Mouse (Mus musculus): Measurements from ENCODE around the gene Sptbn4. TPM values are rescaled to one million over a fixed set of nuclear protein-coding genes. Genes with fewer than 3 reads are reported as not detected.
A peak's percentile ranks its signal among the peaks of the same experiment; 100 is the strongest.

Gene Sptbn4
- polyA plus RNA-seq, 1 experiment from 2014 or later, result 1.2 TPM

DNA sequence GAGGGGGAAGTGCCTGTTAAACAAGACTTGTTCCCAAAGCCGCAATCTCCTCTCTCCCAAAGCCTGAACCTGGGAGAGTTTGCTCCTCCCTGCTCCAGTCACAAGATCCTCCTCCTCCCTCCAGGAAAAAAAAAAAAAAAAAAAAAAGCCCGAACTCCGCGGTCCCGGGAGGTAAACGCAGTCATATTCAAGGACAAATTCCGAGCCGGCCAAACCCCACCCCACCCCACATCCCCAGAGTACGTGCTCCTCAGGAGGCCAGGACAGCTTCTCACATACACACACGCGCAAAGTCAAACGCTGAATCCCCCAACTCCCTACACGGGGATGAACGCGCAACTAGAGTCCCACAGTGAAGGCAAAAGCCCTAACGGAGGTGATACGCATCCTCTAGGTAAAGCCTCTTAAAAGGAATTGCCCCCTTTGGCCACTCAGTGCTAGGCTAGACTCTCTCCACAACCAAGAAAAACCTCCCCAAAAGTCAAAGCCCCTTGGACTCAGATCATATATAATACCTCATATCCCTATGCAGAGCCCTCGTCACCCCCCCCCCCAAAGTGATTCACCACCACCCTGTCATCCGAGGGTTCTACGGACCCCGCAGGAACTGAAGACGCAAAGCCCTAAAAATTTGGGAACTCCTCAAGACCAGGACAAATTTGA lies 51.8 kb downstream of the Sptbn4 start:
- peaks cover 10% of the 10 kb centered on the region for H3K4me1 ChIP-seq
- H3K9ac ChIP-seq, result peak overlapping the region; percentile 54; the same call in 1 of the 2 replicates
- H3K9me3 ChIP-seq, result no peaks in the 10 kb centered on the region
- WGBS, result 1% methylated on average over 22 of the region's 22 CpGs
- peaks cover 83% of the 10 kb centered on the region for H3K27me3 ChIP-seq (replicated peaks)
- peak overlapping the region; percentile 48 for H3K4me3 ChIP-seq
- H3K27ac ChIP-seq, result no peak overlapping the region
- H3K36me3 ChIP-seq, result no peaks in the 10 kb centered on the region
- H3K4me2 ChIP-seq (replicated peaks), result peak overlapping the region; percentile 85
- no peak for ATAC-seq (ENCODE audit: low FRiP score, low read depth)

DNA sequence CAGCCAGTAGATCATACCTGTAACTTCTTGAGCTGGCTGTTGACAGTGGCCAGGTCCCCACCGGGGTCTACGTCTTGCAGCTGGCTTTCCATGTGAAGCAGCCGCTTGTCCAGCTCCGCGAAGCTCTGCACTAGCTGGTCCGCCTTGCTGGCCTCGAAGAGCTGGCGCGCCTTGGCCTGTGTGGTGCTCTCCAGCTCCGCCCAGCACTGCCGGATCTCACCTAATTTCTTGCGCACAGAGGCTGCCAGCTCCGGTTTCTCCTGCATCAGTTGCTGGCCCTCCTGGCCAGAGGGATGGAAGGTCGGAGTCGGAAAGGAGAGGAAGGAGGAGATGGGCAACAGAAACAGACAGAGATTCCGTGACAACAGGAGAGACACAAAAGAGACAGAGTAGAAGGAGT lies 56.1 kb downstream of the Sptbn4 start:
- no peak overlapping the region for H3K4me3 ChIP-seq
- H3K36me3 ChIP-seq, result no peaks in the 10 kb centered on the region
- H3K4me1 ChIP-seq, result peaks cover 5% of the 10 kb centered on the region
- H3K27ac ChIP-seq, result no peak overlapping the region
- H3K27me3 ChIP-seq (replicated peaks), result peaks cover 53% of the 10 kb centered on the region
- no peak for ATAC-seq (ENCODE audit: low FRiP score, low read depth)
- H3K9me3 ChIP-seq, result no peaks in the 10 kb centered on the region
- 37% methylated on average over 16 of the region's 16 CpGs for WGBS
- no peak overlapping the region for H3K9ac ChIP-seq
- H3K4me2 ChIP-seq (replicated peaks), result no peak overlapping the region

DNA sequence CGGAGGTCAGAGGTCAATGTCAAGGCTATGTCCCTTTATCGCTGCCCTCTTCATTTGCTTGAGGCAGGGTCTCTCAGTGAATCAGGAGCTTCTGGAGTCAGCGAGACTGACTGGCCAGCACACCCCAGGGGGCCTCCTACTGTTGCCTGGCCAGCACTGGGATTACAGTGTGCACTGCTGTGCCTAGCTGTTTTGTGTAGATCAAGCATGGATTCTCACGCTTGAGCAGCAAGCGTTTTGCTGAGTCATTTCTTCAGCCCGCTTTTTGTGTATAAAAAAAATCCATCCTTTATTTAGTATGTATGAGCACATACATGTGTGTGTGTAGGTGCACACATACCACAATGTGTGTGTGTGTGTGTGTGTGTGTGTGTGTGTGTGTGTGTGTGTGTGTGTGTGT lies 58.3 kb downstream of the Sptbn4 start:
- 74% methylated on average over 6 of the region's 6 CpGs for WGBS
- no peak overlapping the region for H3K4me2 ChIP-seq (replicated peaks)
- H3K4me3 ChIP-seq, result no peak overlapping the region
- H3K9ac ChIP-seq, result no peak overlapping the region
- H3K36me3 ChIP-seq, result no peaks in the 10 kb centered on the region
- H3K27me3 ChIP-seq (replicated peaks), result peaks cover 31% of the 10 kb centered on the region
- no peak for ATAC-seq (ENCODE audit: low FRiP score, low read depth)
- H3K4me1 ChIP-seq, result no peaks in the 10 kb centered on the region
- H3K27ac ChIP-seq, result no peak overlapping the region
- no peaks in the 10 kb centered on the region for H3K9me3 ChIP-seq

DNA sequence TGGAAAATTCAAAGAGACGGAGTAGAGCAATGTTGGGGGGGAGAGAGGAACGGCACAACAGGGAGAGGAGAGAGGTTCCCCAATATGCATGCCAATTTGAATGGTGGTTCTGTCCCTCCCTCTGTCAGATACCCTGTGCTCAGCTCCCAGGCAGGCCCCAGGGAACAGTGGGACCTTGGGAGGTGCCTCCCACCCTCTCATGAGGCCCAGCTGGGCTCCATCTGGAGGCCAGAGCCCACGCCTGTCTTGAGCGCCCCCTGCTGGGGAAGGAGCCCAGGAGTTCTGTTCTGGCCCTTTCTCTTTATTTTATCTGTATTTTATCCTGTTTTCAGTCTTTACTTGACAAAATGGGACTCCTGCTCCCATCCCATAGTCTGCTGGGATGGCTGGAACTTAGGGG lies 62.8 kb downstream of the Sptbn4 start:
- Histone ChIP-seq H3K36me3 (no peaks in the 10 kb centered on the region), H3K27ac (no peak overlapping the region), H3K4me1 (no peaks in the 10 kb centered on the region), H3K4me2 (replicated peaks) (no peak overlapping the region), H3K27me3 (replicated peaks) (no peaks in the 10 kb centered on the region; the same call in 1 of the 2 replicates), H3K9ac (no peak overlapping the region), H3K9me3 (no peaks in the 10 kb centered on the region), H3K4me3 (no peak overlapping the region)
- 0 out of 2 replicates have a peak, but pooled peaks have one; percentile 53 for ATAC-seq (ENCODE audit: low FRiP score, low read depth)
- 29% methylated on average over 4 of the region's 4 CpGs for WGBS

DNA sequence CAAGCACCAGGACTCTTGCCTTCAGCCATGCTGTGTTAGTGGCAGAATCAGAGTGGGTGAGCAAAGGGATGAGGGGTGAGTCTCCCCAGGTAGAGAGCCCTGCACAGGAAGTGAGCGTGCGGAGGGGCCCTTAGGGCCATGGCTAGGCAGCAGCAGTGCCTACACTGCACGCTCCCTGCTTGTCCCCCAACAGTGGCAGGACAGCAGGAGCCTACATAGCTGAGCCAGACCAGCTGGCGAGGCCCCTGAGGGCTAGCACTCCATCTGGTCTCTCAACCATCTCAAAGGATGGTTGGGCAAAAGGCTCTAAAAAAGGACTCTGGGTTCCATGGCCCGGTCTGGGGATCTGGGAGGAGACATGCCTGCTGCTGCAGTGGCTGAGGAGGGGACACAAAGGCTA lies 63.4 kb downstream of the Sptbn4 start:
- Histone ChIP-seq H3K27ac (no peak overlapping the region), H3K36me3 (no peaks in the 10 kb centered on the region), H3K4me3 (no peak overlapping the region), H3K4me1 (no peaks in the 10 kb centered on the region), H3K4me2 (replicated peaks) (no peak overlapping the region), H3K9me3 (no peaks in the 10 kb centered on the region), H3K27me3 (replicated peaks) (peaks cover 5% of the 10 kb centered on the region), H3K9ac (no peak overlapping the region)
- no peak for ATAC-seq (ENCODE audit: low FRiP score, low read depth)
- WGBS, result 62% methylated on average over 5 of the region's 5 CpGs

DNA sequence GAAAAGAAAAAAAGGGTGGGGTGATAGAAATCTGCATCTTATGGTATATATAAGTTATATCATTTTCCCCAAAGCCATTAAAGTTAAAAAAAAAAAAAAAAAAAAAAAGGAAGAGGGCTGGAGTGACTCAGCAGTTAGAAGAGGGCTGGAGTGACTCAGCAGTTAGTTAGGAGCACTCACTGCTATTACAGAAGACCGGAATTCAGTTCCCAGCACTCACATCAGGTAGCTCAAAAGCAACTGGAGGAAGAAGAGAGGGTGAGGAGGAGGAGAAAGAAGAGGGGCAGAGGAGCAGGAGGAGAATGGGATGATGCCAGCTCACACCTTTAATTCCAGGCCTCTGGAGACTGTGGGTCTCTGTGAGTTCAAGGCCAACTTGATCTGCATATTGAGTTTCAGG lies 64.3 kb downstream of the Sptbn4 start:
- WGBS, result 89% methylated on average over 1 of the region's 1 CpGs
- H3K4me3 ChIP-seq, result no peak overlapping the region
- H3K36me3 ChIP-seq, result no peaks in the 10 kb centered on the region

DNA sequence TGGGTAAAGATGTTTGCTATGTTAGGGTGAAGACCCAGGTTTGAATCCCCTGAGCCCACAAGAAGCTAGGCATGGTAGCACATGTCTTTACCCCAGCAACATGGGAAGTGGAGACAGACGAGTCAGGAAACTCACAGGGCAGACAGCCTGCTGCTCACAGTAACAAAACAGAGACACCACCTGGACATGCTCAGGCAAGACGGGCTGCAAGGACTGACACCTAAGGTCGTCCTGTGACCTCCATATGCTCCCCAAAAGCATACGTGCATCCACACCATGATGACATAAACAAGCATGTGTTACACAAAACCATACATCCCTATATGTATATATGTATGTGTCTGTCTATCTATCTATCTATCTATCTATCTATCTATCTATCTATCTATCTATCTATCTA lies 65.9 kb downstream of the Sptbn4 start:
- H3K27ac ChIP-seq, result no peak overlapping the region
- H3K4me3 ChIP-seq, result no peak overlapping the region
- 65% methylated on average over 4 of the region's 4 CpGs for WGBS
- no peak overlapping the region for H3K9ac ChIP-seq
- H3K9me3 ChIP-seq, result no peaks in the 10 kb centered on the region
- no peak for ATAC-seq (ENCODE audit: low FRiP score, low read depth)
- H3K4me1 ChIP-seq, result no peaks in the 10 kb centered on the region
- peaks cover 25% of the 10 kb centered on the region for H3K27me3 ChIP-seq (replicated peaks)
- no peak overlapping the region for H3K4me2 ChIP-seq (replicated peaks)
- no peaks in the 10 kb centered on the region for H3K36me3 ChIP-seq

More for the DNA sequence above, 64.3 kb downstream of the Sptbn4 start:
- Histone ChIP-seq H3K27ac (no peak overlapping the region), H3K27me3 (replicated peaks) (peaks cover 11% of the 10 kb centered on the region), H3K9ac (no peak overlapping the region), H3K4me2 (replicated peaks) (no peak overlapping the region), H3K4me1 (no peaks in the 10 kb centered on the region), H3K9me3 (no peaks in the 10 kb centered on the region)
- no peak for ATAC-seq (ENCODE audit: low FRiP score, low read depth)

DNA sequence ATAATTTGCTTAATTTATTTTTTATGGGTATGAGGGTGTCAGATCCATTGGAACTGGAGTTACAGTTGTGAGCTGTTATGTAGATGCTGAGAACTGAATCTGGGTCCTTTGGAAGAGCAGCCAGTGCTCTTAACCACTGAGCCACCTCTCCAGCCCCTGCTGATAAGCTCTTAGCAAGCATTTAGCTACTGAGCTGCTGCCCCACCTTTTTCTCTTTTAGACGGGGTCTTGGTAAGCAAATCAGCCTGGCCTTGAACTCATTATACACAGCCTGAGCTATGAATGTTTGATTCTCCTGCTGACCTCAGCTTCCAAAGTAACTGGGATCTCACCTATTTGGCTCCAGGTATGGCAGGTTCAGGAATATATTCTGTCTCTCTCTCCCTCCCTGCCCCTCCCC lies 66.5 kb downstream of the Sptbn4 start:
- Histone ChIP-seq H3K36me3 (no peaks in the 10 kb centered on the region), H3K4me2 (replicated peaks) (no peak overlapping the region), H3K4me3 (no peak overlapping the region), H3K9ac (no peak overlapping the region), H3K27ac (no peak overlapping the region), H3K9me3 (no peaks in the 10 kb centered on the region), H3K27me3 (replicated peaks) (peaks cover 31% of the 10 kb centered on the region), H3K4me1 (no peaks in the 10 kb centered on the region)
- no peak for ATAC-seq (ENCODE audit: low FRiP score, low read depth)
- WGBS, result 46% methylated on average over 1 of the region's 1 CpGs

DNA sequence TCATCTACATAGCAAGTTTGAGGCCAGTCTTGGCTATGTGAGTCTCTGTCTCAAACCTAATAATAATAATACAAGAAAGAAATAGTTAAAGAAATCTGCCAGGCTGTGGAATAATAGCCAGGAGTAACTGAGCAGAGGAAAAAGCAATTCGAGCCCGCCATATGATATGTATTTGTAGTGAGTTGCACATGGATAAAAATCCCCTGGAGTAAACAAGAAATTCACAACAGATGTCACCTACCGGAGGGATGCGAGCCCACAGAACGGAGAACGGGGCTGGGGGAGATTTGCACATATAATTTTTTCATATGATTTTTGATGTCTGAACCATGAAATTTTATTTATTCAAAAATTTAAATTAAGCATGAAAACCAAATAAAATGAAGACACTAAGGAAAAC lies 67.7 kb downstream of the Sptbn4 start:
- H3K4me2 ChIP-seq (replicated peaks), result no peak overlapping the region
- H3K9ac ChIP-seq, result no peak overlapping the region
- no peak for ATAC-seq (ENCODE audit: low FRiP score, low read depth)
- H3K36me3 ChIP-seq, result no peaks in the 10 kb centered on the region
- H3K4me3 ChIP-seq, result no peak overlapping the region
- WGBS, result 88% methylated on average over 6 of the region's 6 CpGs
- no peak overlapping the region for H3K27ac ChIP-seq
- H3K4me1 ChIP-seq, result no peaks in the 10 kb centered on the region
- peaks cover 41% of the 10 kb centered on the region for H3K27me3 ChIP-seq (replicated peaks)
- H3K9me3 ChIP-seq, result no peaks in the 10 kb centered on the region

DNA sequence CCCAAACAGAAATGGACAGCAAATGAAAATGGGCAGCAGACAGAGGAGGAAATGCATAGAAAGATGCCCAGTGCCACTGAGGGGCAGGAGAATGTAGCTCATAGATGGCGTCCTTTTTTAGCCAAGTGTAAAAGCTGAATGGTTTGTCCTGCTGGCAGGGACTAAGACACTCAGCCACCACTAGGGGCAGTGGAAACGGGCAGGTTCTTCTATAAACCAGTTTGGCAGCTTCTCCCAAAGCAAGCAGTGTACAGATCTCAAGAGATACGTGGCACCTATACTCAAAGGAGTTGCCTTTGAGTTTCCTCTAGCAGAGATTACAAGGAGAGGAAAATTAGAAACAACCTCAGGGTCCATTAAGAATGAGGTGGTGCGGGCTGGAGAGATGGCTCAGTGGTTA lies 69.1 kb downstream of the Sptbn4 start:
- Histone ChIP-seq H3K9ac (no peak overlapping the region), H3K4me1 (no peaks in the 10 kb centered on the region), H3K9me3 (no peaks in the 10 kb centered on the region), H3K27ac (no peak overlapping the region), H3K4me2 (replicated peaks) (no peak overlapping the region), H3K4me3 (no peak overlapping the region), H3K27me3 (replicated peaks) (peaks cover 53% of the 10 kb centered on the region), H3K36me3 (no peaks in the 10 kb centered on the region)
- 21% methylated on average over 4 of the region's 4 CpGs for WGBS
- ATAC-seq (ENCODE audit: low FRiP score, low read depth), result no peak

DNA sequence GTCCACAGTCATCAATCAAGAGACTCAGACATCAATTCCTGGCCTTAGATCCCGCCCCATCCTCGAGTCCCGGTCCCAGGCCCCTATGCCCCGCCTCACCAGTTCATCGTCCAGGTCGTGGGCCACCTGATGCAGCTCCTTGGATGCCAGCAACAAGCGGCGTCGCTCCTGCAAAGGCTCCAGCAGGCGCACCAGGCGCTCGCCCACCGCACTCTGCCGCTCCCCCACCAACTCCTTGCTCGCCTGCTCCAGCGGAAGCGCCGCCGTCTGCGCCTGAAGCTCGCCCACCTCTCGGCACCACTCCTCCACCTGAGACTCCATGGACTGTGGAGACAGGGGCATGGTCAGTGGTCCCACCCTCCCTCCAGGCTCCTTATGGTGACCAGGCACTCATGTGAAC lies 72.2 kb downstream of the Sptbn4 start:
- Histone ChIP-seq H3K27ac (no peak overlapping the region), H3K9ac (no peak overlapping the region), H3K27me3 (replicated peaks) (peaks cover 84% of the 10 kb centered on the region), H3K9me3 (no peaks in the 10 kb centered on the region), H3K36me3 (no peaks in the 10 kb centered on the region), H3K4me3 (no peak overlapping the region), H3K4me2 (replicated peaks) (no peak overlapping the region; the same call in 1 of the 2 replicates), H3K4me1 (peaks cover 4% of the 10 kb centered on the region; the same call in 1 of the 2 replicates)
- 2% methylated on average over 22 of the region's 22 CpGs for WGBS
- ATAC-seq (ENCODE audit: low FRiP score, low read depth), result no peak

DNA sequence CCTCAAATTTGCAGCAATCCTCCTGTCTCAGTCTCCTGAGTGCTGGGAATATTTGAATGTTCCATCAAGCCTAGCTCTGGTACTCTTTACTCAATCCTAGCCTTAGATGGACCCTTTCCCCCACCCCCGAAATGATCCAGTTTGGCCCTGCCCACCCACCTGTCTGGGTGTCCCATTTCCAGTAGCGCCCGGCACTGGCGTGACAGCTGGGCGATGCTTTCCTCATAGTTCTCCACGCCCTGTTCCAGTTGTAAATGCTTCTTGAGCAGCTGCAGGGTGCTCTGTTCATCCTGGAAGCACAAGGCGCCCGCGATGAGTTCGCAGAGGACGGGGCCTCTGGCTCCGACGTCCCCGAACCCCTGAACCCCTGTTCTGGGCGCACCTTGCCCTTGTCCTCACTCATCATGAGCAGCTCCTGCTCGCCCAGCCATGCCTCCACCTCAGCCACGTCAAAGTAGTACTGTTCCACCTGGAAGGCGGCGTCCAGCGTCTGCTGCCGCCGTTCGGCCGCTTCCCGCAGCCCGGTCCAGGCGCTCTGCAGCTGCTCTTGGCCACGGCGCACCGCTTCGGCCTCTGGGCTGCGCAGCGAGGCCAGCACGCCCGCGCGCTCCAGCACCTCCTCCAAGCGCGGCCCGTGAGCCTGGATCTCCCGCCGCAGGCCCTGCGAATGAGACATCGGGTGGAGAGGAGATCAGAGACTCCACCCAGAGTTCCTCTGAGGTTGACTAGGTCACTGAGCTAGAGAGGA lies 75.6 kb downstream of the Sptbn4 start:
- ATAC-seq (ENCODE audit: low FRiP score, low read depth), result no peak
- Histone ChIP-seq H3K4me3 (peak overlapping the region; percentile 16; the same call in 1 of the 2 replicates), H3K27me3 (replicated peaks) (peaks cover 95% of the 10 kb centered on the region), H3K9me3 (0 out of 2 replicates have a peak, but pooled peaks cover 3% of the 10 kb centered on the region), H3K4me2 (replicated peaks) (peak overlapping the region; percentile 37), H3K4me1 (peaks cover 4% of the 10 kb centered on the region; the same call in 1 of the 2 replicates), H3K36me3 (no peaks in the 10 kb centered on the region), H3K27ac (no peak overlapping the region), H3K9ac (no peak overlapping the region)
- 6% methylated on average over 44 of the region's 44 CpGs for WGBS
